Mouse (Mus musculus) telencephalon, adult 2 months (tissue): ENCODE results near the gene Ube2e2.

Experiments
- DNase-seq: peaks from one replicate; pipeline ENCODE4 v3.0.0-alpha.2; 2011; ENCODE audit warnings: low read depth, low spot score

Gene Ube2e2

GRCm38 (mm10) chr14:18893947-18894445 is at the start of gene Ube2e2:
Ube2e2 (minus strand) TSS chr14:18894267.
- no peak for DNase-seq

- DNase-seq: peak; percentile 55
Measured at GRCm38 (mm10) chr14:18940068-18940467, 46.0 kb upstream of the Ube2e2 start.

GRCm38 (mm10) chr14:18903553-18903952 is 9.5 kb upstream of the Ube2e2 start:
- DNase-seq: peak; percentile 74

- peak; percentile 72 for DNase-seq
Measured at GRCm38 (mm10) chr14:18893121-18893946, 733 bp downstream of the Ube2e2 start.

GRCm38 (mm10) chr14:18889571-18889970 is 4.5 kb downstream of the Ube2e2 start:
- DNase-seq: no peak

- no peak for DNase-seq
Measured at GRCm38 (mm10) chr14:18882493-18882892, 11.6 kb downstream of the Ube2e2 start.

GRCm38 (mm10) chr14:18870716-18871115 is 23.4 kb downstream of the Ube2e2 start:
- DNase-seq: no peak

GRCm38 (mm10) chr14:18828661-18829060 is 65.4 kb downstream of the Ube2e2 start:
- no peak for DNase-seq

GRCm38 (mm10) chr14:18826753-18827152 is 67.3 kb downstream of the Ube2e2 start:
- DNase-seq: no peak

GRCm38 (mm10) chr14:18820713-18821112 is 73.4 kb downstream of the Ube2e2 start:
- peak; percentile 50 for DNase-seq

- DNase-seq: no peak
Measured at GRCm38 (mm10) chr14:18796857-18797256, 97.2 kb downstream of the Ube2e2 start.

- no peak for DNase-seq
Measured at GRCm38 (mm10) chr14:18795787-18796186, 98.3 kb downstream of the Ube2e2 start.

GRCm38 (mm10) chr14:18778993-18779675 is 114.9 kb downstream of the Ube2e2 start:
- no peak for DNase-seq

- no peak for DNase-seq
Measured at GRCm38 (mm10) chr14:18778241-18778640, 115.8 kb downstream of the Ube2e2 start.

- DNase-seq: no peak
Measured at GRCm38 (mm10) chr14:18776132-18776531, 117.9 kb downstream of the Ube2e2 start.

- peak; percentile 55 for DNase-seq
Measured at GRCm38 (mm10) chr14:18773724-18774123, 120.3 kb downstream of the Ube2e2 start.

GRCm38 (mm10) chr14:18759601-18760356 is 134.3 kb downstream of the Ube2e2 start:
- no peak for DNase-seq

- DNase-seq: peak; percentile 28
Measured at GRCm38 (mm10) chr14:18758595-18759532, 135.2 kb downstream of the Ube2e2 start.

GRCm38 (mm10) chr14:18758003-18758402 is 136.1 kb downstream of the Ube2e2 start:
- no peak for DNase-seq

GRCm38 (mm10) chr14:18755410-18755809 is 138.7 kb downstream of the Ube2e2 start:
- DNase-seq: no peak

- DNase-seq: no peak
Measured at GRCm38 (mm10) chr14:18754595-18754994, 139.5 kb downstream of the Ube2e2 start.
